Mouse (Mus musculus): ENCODE results near the gene Zfyve27. TPM values are rescaled to one million over a fixed set of nuclear protein-coding genes. Genes with fewer than 3 reads are reported as not detected.

Zfyve27 gene
- polyA plus RNA-seq, 1 experiment from 2014 or later: 29.3 TPM

GRCm38 (mm10) chr19:42129509-42130293 is 34.0 kb upstream of the Zfyve27 start:
- no peaks in the 10 kb centered on the region for H3K27me3 ChIP-seq
- H3K9ac ChIP-seq: no peak overlapping the region
- ATAC-seq (ENCODE audit: low FRiP score, low read depth): peak; percentile 14; the same call in 1 of the 2 replicates
- peaks cover 23% of the 10 kb centered on the region for H3K4me1 ChIP-seq
- peak overlapping the region; percentile 84 for H3K27ac ChIP-seq
- peak overlapping the region; percentile 96 for H3K4me2 ChIP-seq (replicated peaks)
- no peaks in the 10 kb centered on the region for H3K9me3 ChIP-seq
- H3K36me3 ChIP-seq: peaks cover 5% of the 10 kb centered on the region
- peak overlapping the region; percentile 71 for H3K4me3 ChIP-seq
- 29% methylated on average over 14 of the region's 14 CpGs for WGBS

GRCm38 (mm10) chr19:42130294-42130606 is 33.5 kb upstream of the Zfyve27 start:
- 63% methylated on average over 3 of the region's 3 CpGs for WGBS
- no peak for ATAC-seq (ENCODE audit: low FRiP score, low read depth)
- Histone ChIP-seq H3K27me3 (no peaks in the 10 kb centered on the region), H3K36me3 (no peaks in the 10 kb centered on the region), H3K4me1 (peaks cover 23% of the 10 kb centered on the region), H3K4me2 (replicated peaks) (no peak overlapping the region), H3K4me3 (no peak overlapping the region), H3K9ac (no peak overlapping the region), H3K27ac (no peak overlapping the region), H3K9me3 (no peaks in the 10 kb centered on the region)

- Histone ChIP-seq H3K36me3 (no peaks in the 10 kb centered on the region), H3K27ac (no peak overlapping the region), H3K27me3 (no peaks in the 10 kb centered on the region), H3K4me1 (peaks cover 23% of the 10 kb centered on the region), H3K4me2 (replicated peaks) (no peak overlapping the region), H3K9ac (no peak overlapping the region), H3K4me3 (no peak overlapping the region), H3K9me3 (no peaks in the 10 kb centered on the region)
- no peak for ATAC-seq (ENCODE audit: low FRiP score, low read depth)
- WGBS: 67% methylated on average over 5 of the region's 5 CpGs
Measured at GRCm38 (mm10) chr19:42131101-42131500, 32.6 kb upstream of the Zfyve27 start.

- Histone ChIP-seq H3K9me3 (no peaks in the 10 kb centered on the region), H3K36me3 (no peaks in the 10 kb centered on the region), H3K9ac (no peak overlapping the region), H3K4me3 (no peak overlapping the region), H3K27me3 (no peaks in the 10 kb centered on the region), H3K4me2 (replicated peaks) (no peak overlapping the region), H3K4me1 (0 out of 2 replicates have a peak, but pooled peaks cover 3% of the 10 kb centered on the region), H3K27ac (no peak overlapping the region)
- no peak for ATAC-seq (ENCODE audit: low FRiP score, low read depth)
Measured at GRCm38 (mm10) chr19:42135070-42135469, 28.7 kb upstream of the Zfyve27 start.

- Histone ChIP-seq H3K9me3 (no peaks in the 10 kb centered on the region), H3K4me2 (replicated peaks) (no peak overlapping the region), H3K27me3 (no peaks in the 10 kb centered on the region), H3K4me3 (no peak overlapping the region), H3K27ac (no peak overlapping the region), H3K9ac (no peak overlapping the region), H3K4me1 (no peaks in the 10 kb centered on the region), H3K36me3 (no peaks in the 10 kb centered on the region)
- ATAC-seq (ENCODE audit: low FRiP score, low read depth): no peak
- WGBS: 26% methylated on average over 5 of the region's 5 CpGs
Measured at GRCm38 (mm10) chr19:42136126-42136525, 27.6 kb upstream of the Zfyve27 start.

- Histone ChIP-seq H3K9ac (no peak overlapping the region), H3K4me2 (replicated peaks) (no peak overlapping the region), H3K4me1 (no peaks in the 10 kb centered on the region), H3K36me3 (no peaks in the 10 kb centered on the region), H3K27me3 (no peaks in the 10 kb centered on the region), H3K27ac (no peak overlapping the region), H3K4me3 (no peak overlapping the region), H3K9me3 (no peaks in the 10 kb centered on the region)
- WGBS: 91% methylated on average over 4 of the region's 4 CpGs
- no peak for ATAC-seq (ENCODE audit: low FRiP score, low read depth)
Measured at GRCm38 (mm10) chr19:42137167-42137672, 26.5 kb upstream of the Zfyve27 start.

- Histone ChIP-seq H3K9ac (no peak overlapping the region), H3K36me3 (no peaks in the 10 kb centered on the region), H3K27ac (no peak overlapping the region), H3K27me3 (no peaks in the 10 kb centered on the region), H3K9me3 (no peaks in the 10 kb centered on the region), H3K4me3 (no peak overlapping the region), H3K4me2 (replicated peaks) (no peak overlapping the region), H3K4me1 (no peaks in the 10 kb centered on the region)
- WGBS: 81% methylated on average over 15 of the region's 15 CpGs
- no peak for ATAC-seq (ENCODE audit: low FRiP score, low read depth)
Measured at GRCm38 (mm10) chr19:42138517-42139285, 25.1 kb upstream of the Zfyve27 start.

- Histone ChIP-seq H3K9me3 (no peaks in the 10 kb centered on the region), H3K27ac (no peak overlapping the region), H3K4me3 (no peak overlapping the region), H3K4me2 (replicated peaks) (no peak overlapping the region), H3K36me3 (no peaks in the 10 kb centered on the region), H3K27me3 (no peaks in the 10 kb centered on the region), H3K9ac (no peak overlapping the region), H3K4me1 (peaks cover 3% of the 10 kb centered on the region)
- no peak for ATAC-seq (ENCODE audit: low FRiP score, low read depth)
- WGBS: 79% methylated on average over 5 of the region's 5 CpGs
Measured at GRCm38 (mm10) chr19:42139724-42140517, 23.8 kb upstream of the Zfyve27 start.

GRCm38 (mm10) chr19:42141998-42142397 is 21.8 kb upstream of the Zfyve27 start:
- WGBS: 77% methylated on average over 3 of the region's 3 CpGs
- Histone ChIP-seq H3K4me2 (replicated peaks) (no peak overlapping the region), H3K36me3 (no peaks in the 10 kb centered on the region), H3K27me3 (no peaks in the 10 kb centered on the region), H3K9ac (no peak overlapping the region), H3K9me3 (no peaks in the 10 kb centered on the region), H3K27ac (no peak overlapping the region), H3K4me3 (no peak overlapping the region), H3K4me1 (peaks cover 9% of the 10 kb centered on the region)
- ATAC-seq (ENCODE audit: low FRiP score, low read depth): no peak

GRCm38 (mm10) chr19:42142757-42143156 is 21.0 kb upstream of the Zfyve27 start:
- Histone ChIP-seq H3K9ac (no peak overlapping the region), H3K27me3 (no peaks in the 10 kb centered on the region), H3K4me1 (peaks cover 10% of the 10 kb centered on the region), H3K9me3 (no peaks in the 10 kb centered on the region), H3K4me3 (no peak overlapping the region), H3K36me3 (no peaks in the 10 kb centered on the region), H3K27ac (no peak overlapping the region), H3K4me2 (replicated peaks) (no peak overlapping the region)
- 62% methylated on average over 2 of the region's 2 CpGs for WGBS
- ATAC-seq (ENCODE audit: low FRiP score, low read depth): no peak

- WGBS: 59% methylated on average over 6 of the region's 6 CpGs
- Histone ChIP-seq H3K9ac (no peak overlapping the region), H3K27me3 (no peaks in the 10 kb centered on the region), H3K4me2 (replicated peaks) (no peak overlapping the region), H3K4me3 (no peak overlapping the region), H3K9me3 (no peaks in the 10 kb centered on the region), H3K27ac (no peak overlapping the region), H3K36me3 (no peaks in the 10 kb centered on the region), H3K4me1 (peaks cover 21% of the 10 kb centered on the region)
- ATAC-seq (ENCODE audit: low FRiP score, low read depth): no peak
Measured at GRCm38 (mm10) chr19:42144067-42144466, 19.7 kb upstream of the Zfyve27 start.

Measured in limb, embryonic 13.5 days (tissue).